Mouse (Mus musculus): ENCODE results near the gene Ap2a2.

DNA sequence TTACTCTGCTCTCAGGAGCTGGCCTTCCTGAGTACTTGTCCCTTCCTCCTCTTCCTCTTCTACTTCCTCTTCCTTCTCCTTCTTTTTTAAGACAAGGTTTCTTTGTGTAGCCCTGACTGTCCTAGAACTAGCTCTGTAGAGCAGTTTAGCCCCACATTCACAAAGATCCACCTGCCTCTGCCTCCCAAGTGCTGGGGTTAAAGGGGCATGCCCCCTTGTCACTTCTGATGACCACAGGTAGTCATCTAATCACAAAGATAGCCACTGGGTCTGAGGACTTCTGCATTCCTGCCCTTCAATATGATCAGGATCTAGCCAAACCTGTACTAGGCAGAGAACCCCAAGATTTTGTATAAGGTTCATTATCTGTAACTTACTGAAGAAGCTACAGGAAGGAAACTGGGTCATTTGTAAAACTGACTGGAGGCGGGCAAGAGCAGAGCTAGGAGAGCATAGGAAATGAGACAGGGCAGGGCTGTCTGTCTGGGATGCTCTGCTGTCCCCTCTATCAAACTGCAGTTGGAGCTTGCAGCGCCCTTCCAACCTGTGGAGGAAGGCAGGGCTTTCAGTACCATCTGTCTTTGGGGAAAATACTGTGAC is 2.1 kb upstream of the Ap2a2 start:
- no peak for TF ChIP-seq CTCF (IDR thresholded peaks at IDR 0.05)
- TF ChIP-seq EP300 (IDR thresholded peaks at IDR 0.05): no peak
